Mouse (Mus musculus) brain, adult 2 months (tissue): ENCODE measurements at regions not wholly inside any gene's neighbourhood (a gene's known extent, or its start where the extent isn't known, plus 50 kb on each side); places are given as distances from the start of the nearest gene placed in this dataset.

Experiments used
- DNase-seq: peaks from one replicate; pipeline ENCODE4 v3.0.0; 2011; ENCODE audit warnings: low read depth, low spot score

GRCm38 (mm10) chr8:23504704-23505103 is 1093.5 kb downstream of the Mrps31 start:
- peak; percentile 62 for DNase-seq

- no peak for DNase-seq
Measured at GRCm38 (mm10) chr8:23505216-23505615, 1094.1 kb downstream of the Mrps31 start.

GRCm38 (mm10) chr8:23505966-23506365 is 1094.8 kb downstream of the Mrps31 start:
- no peak for DNase-seq

- DNase-seq: peak; percentile 61
Measured at GRCm38 (mm10) chr8:23507661-23508060, 1096.5 kb downstream of the Mrps31 start.

GRCm38 (mm10) chr8:23510076-23510475 is 1098.9 kb downstream of the Mrps31 start:
- no peak for DNase-seq

GRCm38 (mm10) chr8:23510561-23510960 is 1099.4 kb downstream of the Mrps31 start:
- DNase-seq: no peak

GRCm38 (mm10) chr8:23511264-23511663 is 1100.1 kb downstream of the Mrps31 start:
- DNase-seq: no peak

GRCm38 (mm10) chr8:23511792-23512191 is 1100.6 kb downstream of the Mrps31 start:
- DNase-seq: no peak

- no peak for DNase-seq
Measured at GRCm38 (mm10) chr8:23516469-23516868, 1105.3 kb downstream of the Mrps31 start.

GRCm38 (mm10) chr8:23531551-23532142 is 1120.5 kb downstream of the Mrps31 start:
- DNase-seq: peak; percentile 68

GRCm38 (mm10) chr8:23537681-23538359 is 1126.7 kb downstream of the Mrps31 start:
- DNase-seq: no peak

GRCm38 (mm10) chr8:23553565-23554473 is 1142.7 kb downstream of the Mrps31 start:
- no peak for DNase-seq

- DNase-seq: no peak
Measured at GRCm38 (mm10) chr8:23560836-23561235, 1149.7 kb downstream of the Mrps31 start.

- DNase-seq: no peak
Measured at GRCm38 (mm10) chr8:23561683-23562385, 1150.7 kb downstream of the Mrps31 start.

GRCm38 (mm10) chr8:23562504-23562903 is 1151.3 kb downstream of the Mrps31 start:
- DNase-seq: no peak

- DNase-seq: peak; percentile 5
Measured at GRCm38 (mm10) chr8:23563065-23564020, 1152.2 kb downstream of the Mrps31 start.

GRCm38 (mm10) chr8:23567906-23568305 is 1156.7 kb downstream of the Mrps31 start:
- DNase-seq: no peak

- DNase-seq: peak; percentile 67
Measured at GRCm38 (mm10) chr8:23571338-23571737, 1154.3 kb downstream of the Adam3 start.

- DNase-seq: no peak
Measured at GRCm38 (mm10) chr8:23580106-23580505, 1145.5 kb downstream of the Adam3 start.

- no peak for DNase-seq
Measured at GRCm38 (mm10) chr8:23580701-23581100, 1145.0 kb downstream of the Adam3 start.
